Mouse (Mus musculus) midbrain, embryonic 16.5 days (tissue): ENCODE data around the gene Echdc2. TPM values are rescaled to one million over a fixed set of nuclear protein-coding genes. Genes with fewer than 3 reads are reported as not detected.
A peak's percentile ranks its signal among the peaks of the same experiment; 100 is the strongest.

Source experiments
- ATAC-seq: fragments of 200-750 bp; cut with Nextera tagmentation; 2 replicates; pipeline ENCODE4 v1.8.0; 2017; ENCODE audit warnings: moderate TSS enrichment
- H3K27ac ChIP-seq: fragments of 300-500 bp; sonication (generic); 2 replicates; pipeline ENCODE4 v1.5.1; 2014; ENCODE audit warnings: mild to moderate bottlenecking, low read length, mixed read lengths
- H3K27me3 ChIP-seq: fragments of 300-500 bp; sonication (generic); 2 replicates; pipeline ENCODE4 v1.6.1; 2014; ENCODE audit warnings: low read depth, low read length, mixed read lengths; ENCODE audit not compliant: control insufficient read depth, insufficient read depth
- H3K36me3 ChIP-seq: fragments of 300-500 bp; sonication (generic); 2 replicates; pipeline ENCODE4 v1.6.1; 2014; ENCODE audit warnings: mild to moderate bottlenecking, low read length, moderate library complexity, mixed read lengths; ENCODE audit not compliant: control insufficient read depth, insufficient read depth
- H3K4me1 ChIP-seq: fragments of 300-500 bp; sonication (generic); 2 replicates; pipeline ENCODE4 v1.6.1; 2014; ENCODE audit warnings: mild to moderate bottlenecking, low read length, mixed read lengths; ENCODE audit not compliant: control insufficient read depth, insufficient read depth
- H3K4me2 ChIP-seq: fragments of 300-500 bp; sonication (generic); 2 replicates; pipeline ENCODE4 v1.6.1; 2014; ENCODE audit warnings: mild to moderate bottlenecking, low read length, mixed read lengths
- H3K4me3 ChIP-seq: fragments of 300-500 bp; sonication (generic); 2 replicates; pipeline ENCODE4 v1.5.1; 2014; ENCODE audit warnings: low read depth, mild to moderate bottlenecking, low read length, moderate library complexity, mixed read lengths
- H3K9ac ChIP-seq: fragments of 300-500 bp; sonication (generic); 2 replicates; pipeline ENCODE4 v1.6.1; 2014; ENCODE audit warnings: low read depth, low read length, mixed read lengths
- H3K9me3 ChIP-seq: fragments of 300-500 bp; sonication (generic); replicated peaks from 2 replicates; pipeline ENCODE4 v1.6.1; 2014; ENCODE audit warnings: mild to moderate bottlenecking, low read length, mixed read lengths; ENCODE audit not compliant: control insufficient read depth, poor library complexity, severe bottlenecking
- WGBS: fragments of 180-500 bp; shearing (Covaris S2); extraction: QIAGEN DNeasy Blood & Tissue Kit; methylation state at CpG from one replicate; pipeline ENCODE4 v1.1.7; 2014; 5-methylcytosine and 5-hydroxymethylcytosine counted together
- polyA plus RNA-seq: library from polyadenylated mRNA; unstranded; fragments of >200 nt; fragmentation: Nextera tagmentation; extraction: Ambion mirVana; gene quantifications from 2 replicates; pipeline ENCODE4 v1.2.1, GENCODE M21; 2015

Gene Echdc2
- 7.8 and 9.5 TPM in 2 replicates for polyA plus RNA-seq

DNA sequence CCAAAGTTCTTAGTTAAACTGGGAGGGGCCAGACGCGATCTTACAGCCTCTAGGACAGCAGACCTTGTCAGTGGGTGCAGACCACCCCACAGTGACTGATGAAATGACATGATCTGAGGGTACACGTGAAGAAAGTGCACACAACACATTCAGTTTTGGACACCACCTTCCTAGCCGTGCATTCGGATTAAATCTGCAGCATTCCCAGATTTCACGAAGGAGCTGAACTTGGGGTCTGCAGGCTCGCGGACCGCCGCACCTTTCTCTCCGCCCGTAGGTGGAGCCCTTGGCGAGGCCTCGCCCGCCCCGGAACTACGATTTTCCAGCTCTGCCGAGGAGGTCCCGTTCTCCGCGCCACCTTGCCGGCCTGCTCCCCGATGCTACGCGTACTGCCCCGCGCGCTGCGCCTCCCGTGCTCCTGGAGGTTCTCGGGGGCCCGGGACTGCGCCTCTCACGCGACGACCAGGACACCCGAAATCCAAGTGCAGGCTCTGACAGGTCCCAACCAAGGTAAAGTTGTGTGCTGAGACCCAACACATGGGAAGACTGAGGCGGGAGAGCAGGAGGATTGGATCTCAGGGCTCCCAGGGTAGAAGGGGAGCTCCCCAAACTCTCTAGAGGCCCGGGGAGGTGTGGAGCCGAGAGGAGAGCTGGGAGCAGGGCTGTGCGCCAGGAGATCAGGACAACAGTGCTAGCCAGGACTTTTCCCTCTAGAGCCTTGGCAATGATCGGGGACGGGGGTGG lies at the start of gene Echdc2:
TSS of gene Echdc2 (plus strand) at position 286 of the 744 bp plus-strand sequence.
- Histone ChIP-seq H3K9me3 (no peaks in the 10 kb centered on the region), H3K4me3 (peak within 1 kb of the TSS; percentile 56), H3K9ac (peak within 1 kb of the TSS; percentile 73), H3K27me3 (no peaks in the 10 kb centered on the region), H3K36me3 (no peaks in the 10 kb centered on the region), H3K4me2 (peak within 1 kb of the TSS; percentile 96), H3K4me1 (no peaks in the 10 kb centered on the region), H3K27ac (no peak within 1 kb of the TSS)
- 1% methylated on average over 43 of the region's 43 CpGs for WGBS
- ATAC-seq = peak; percentile 56; the same call in 1 of the 2 replicates

- WGBS = 90% methylated on average over 2 of the region's 2 CpGs
- Histone ChIP-seq H3K27me3 (no peaks in the 10 kb centered on the region), H3K27ac (no peak overlapping the region), H3K4me3 (no peak overlapping the region), H3K4me2 (no peak overlapping the region), H3K9me3 (no peaks in the 10 kb centered on the region), H3K9ac (no peak overlapping the region), H3K36me3 (no peaks in the 10 kb centered on the region), H3K4me1 (no peaks in the 10 kb centered on the region)
- ATAC-seq = no peak
Observed at GRCm38 (mm10) chr4:108116466-108116865, 48.8 kb upstream of the Echdc2 start.

DNA sequence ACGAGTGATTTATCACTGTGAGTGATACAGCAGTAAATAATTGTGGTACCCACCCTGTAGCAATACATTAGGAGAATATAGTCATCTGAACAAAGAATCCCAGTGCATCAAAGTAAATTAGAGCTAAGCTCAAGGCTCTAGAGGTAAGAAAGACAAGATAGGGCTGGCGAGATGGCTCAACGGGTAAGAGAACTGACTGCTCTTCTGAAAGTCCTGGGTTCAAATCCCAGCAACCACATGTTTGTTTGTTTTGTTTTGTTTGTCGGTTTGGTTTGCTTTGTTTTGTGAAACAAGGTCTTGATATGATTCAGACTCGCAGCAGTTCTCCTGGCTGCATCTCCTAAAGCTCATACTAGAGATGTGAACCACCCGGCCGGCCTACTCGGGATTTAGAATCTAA lies 47.7 kb upstream of the Echdc2 start:
- no peaks in the 10 kb centered on the region for H3K27me3 ChIP-seq
- no peak overlapping the region for H3K4me2 ChIP-seq
- ATAC-seq = no peak
- H3K9ac ChIP-seq = no peak overlapping the region
- H3K27ac ChIP-seq = no peak overlapping the region
- H3K36me3 ChIP-seq = no peaks in the 10 kb centered on the region
- no peaks in the 10 kb centered on the region for H3K4me1 ChIP-seq
- no peak overlapping the region for H3K4me3 ChIP-seq
- 92% methylated on average over 8 of the region's 8 CpGs for WGBS
- H3K9me3 ChIP-seq = no peaks in the 10 kb centered on the region

DNA sequence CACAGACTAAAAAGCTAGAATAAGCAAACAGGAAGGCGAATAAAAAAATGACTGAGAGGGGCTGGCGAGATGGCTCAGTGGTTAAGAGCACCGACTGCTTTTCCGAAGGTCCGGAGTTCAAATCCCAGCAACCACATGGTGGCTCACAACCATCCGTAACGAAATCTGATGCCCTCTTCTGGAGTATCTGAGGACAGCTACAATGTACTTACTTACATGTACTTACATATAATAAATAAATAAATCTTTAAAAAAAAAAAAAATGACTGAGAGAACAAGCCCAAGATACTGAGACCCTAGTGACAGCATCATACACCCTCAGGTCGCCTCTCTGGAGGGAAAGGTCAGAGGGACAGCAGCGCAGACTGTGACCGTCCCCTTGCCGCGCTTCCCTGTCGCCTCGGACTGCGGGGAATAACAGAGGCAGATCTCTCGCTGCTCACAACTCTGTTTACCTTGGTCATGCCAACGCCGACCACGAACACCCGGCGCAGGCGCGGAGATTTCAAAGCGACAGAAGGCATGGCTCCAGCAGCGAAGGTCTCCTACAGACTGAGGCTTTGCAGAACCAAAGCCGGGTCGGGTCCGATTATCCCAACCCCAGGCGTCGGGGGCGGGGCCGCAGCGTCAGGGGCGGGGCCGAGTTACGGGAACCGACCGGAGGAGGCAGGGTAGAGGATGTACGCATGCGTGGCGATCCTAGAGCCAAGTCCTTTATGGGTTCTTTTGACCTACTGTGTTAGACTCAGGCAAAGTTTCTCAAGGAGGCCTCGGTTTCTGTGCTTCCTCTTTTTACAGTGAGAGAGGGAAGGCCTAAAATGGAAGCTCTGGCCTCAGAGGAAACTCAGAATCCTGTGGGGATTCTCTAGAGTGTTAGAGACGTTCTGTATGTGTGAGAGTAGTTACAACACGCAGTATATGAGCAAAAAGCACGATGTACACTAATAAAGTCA lies 47.0 kb upstream of the Echdc2 start:
- H3K36me3 ChIP-seq = no peaks in the 10 kb centered on the region
- WGBS = 12% methylated on average over 42 of the region's 45 CpGs
- H3K4me3 ChIP-seq = peak overlapping the region; percentile 66
- H3K9ac ChIP-seq = peak overlapping the region; percentile 70
- ATAC-seq = peak; percentile 96
- no peaks in the 10 kb centered on the region for H3K27me3 ChIP-seq
- H3K4me2 ChIP-seq = peak overlapping the region; percentile 64
- peak overlapping the region; percentile 71 for H3K27ac ChIP-seq
- H3K4me1 ChIP-seq = no peaks in the 10 kb centered on the region
- H3K9me3 ChIP-seq = no peaks in the 10 kb centered on the region

GRCm38 (mm10) chr4:108124104-108124503 lies 41.1 kb upstream of the Echdc2 start:
- H3K27me3 ChIP-seq = no peaks in the 10 kb centered on the region
- H3K4me3 ChIP-seq = no peak overlapping the region
- no peak overlapping the region for H3K4me2 ChIP-seq
- no peaks in the 10 kb centered on the region for H3K36me3 ChIP-seq
- 95% methylated on average over 1 of the region's 1 CpGs for WGBS
- no peaks in the 10 kb centered on the region for H3K4me1 ChIP-seq
- no peak for ATAC-seq
- no peak overlapping the region for H3K9ac ChIP-seq
- no peaks in the 10 kb centered on the region for H3K9me3 ChIP-seq
- H3K27ac ChIP-seq = no peak overlapping the region

- ATAC-seq = no peak
- no peaks in the 10 kb centered on the region; the same call in 1 of the 2 replicates for H3K9me3 ChIP-seq
- 92% methylated on average over 4 of the region's 4 CpGs for WGBS
- no peaks in the 10 kb centered on the region for H3K4me1 ChIP-seq
- H3K4me2 ChIP-seq = no peak overlapping the region
- no peaks in the 10 kb centered on the region for H3K27me3 ChIP-seq
- H3K36me3 ChIP-seq = no peaks in the 10 kb centered on the region
- H3K4me3 ChIP-seq = no peak overlapping the region
- no peak overlapping the region for H3K27ac ChIP-seq
- H3K9ac ChIP-seq = no peak overlapping the region
Observed at GRCm38 (mm10) chr4:108126260-108126659, 39.0 kb upstream of the Echdc2 start.

GRCm38 (mm10) chr4:108127516-108127915 lies 37.7 kb upstream of the Echdc2 start:
- 93% methylated on average over 5 of the region's 5 CpGs for WGBS

GRCm38 (mm10) chr4:108128339-108128738 lies 36.9 kb upstream of the Echdc2 start:
- H3K4me2 ChIP-seq = no peak overlapping the region
- no peak overlapping the region for H3K4me3 ChIP-seq
- no peak overlapping the region for H3K9ac ChIP-seq
- no peaks in the 10 kb centered on the region for H3K27me3 ChIP-seq
- H3K27ac ChIP-seq = no peak overlapping the region
- no peaks in the 10 kb centered on the region for H3K36me3 ChIP-seq
- no peaks in the 10 kb centered on the region for H3K4me1 ChIP-seq
- no peak for ATAC-seq
- no peaks in the 10 kb centered on the region; the same call in 1 of the 2 replicates for H3K9me3 ChIP-seq
- 93% methylated on average over 2 of the region's 2 CpGs for WGBS

More at GRCm38 (mm10) chr4:108127516-108127915, 37.7 kb upstream of the Echdc2 start:
- H3K4me1 ChIP-seq = no peaks in the 10 kb centered on the region
- no peaks in the 10 kb centered on the region; the same call in 1 of the 2 replicates for H3K9me3 ChIP-seq
- no peak overlapping the region for H3K27ac ChIP-seq
- no peak overlapping the region for H3K4me2 ChIP-seq
- no peak overlapping the region for H3K9ac ChIP-seq
- ATAC-seq = no peak
- no peaks in the 10 kb centered on the region for H3K36me3 ChIP-seq
- no peak overlapping the region for H3K4me3 ChIP-seq
- no peaks in the 10 kb centered on the region for H3K27me3 ChIP-seq
